Mouse (Mus musculus): ENCODE data around the gene Dlx1.

GRCm38 (mm10) chr2:71483717-71484066 lies 44.2 kb upstream of the Dlx1 start:
- TF ChIP-seq POLR2A (IDR thresholded peaks at IDR 0.05; ENCODE audit: insufficient read length, low read depth): no peak
- TF ChIP-seq MYOG (IDR thresholded peaks at IDR 0.05; ENCODE audit: control insufficient read depth in 1 of 3, insufficient read depth in 1 of 3, insufficient read length in 2 of 3, low read depth in 2 of 3): no peak
- TF ChIP-seq POLR2AphosphoS2 (IDR thresholded peaks at IDR 0.05; ENCODE audit: insufficient read length, low read depth): no peak
- no peak for TF ChIP-seq SRF (IDR thresholded peaks at IDR 0.05; ENCODE audit: control insufficient read depth, insufficient read length, low read depth)
- TF ChIP-seq TCF12 (IDR thresholded peaks at IDR 0.05; ENCODE audit: insufficient read depth, poor library complexity, severe bottlenecking): no peak
- no peak for TF ChIP-seq MAX (IDR thresholded peaks at IDR 0.05; ENCODE audit: low read depth)
- no peak for TF ChIP-seq USF1 (IDR thresholded peaks at IDR 0.05; ENCODE audit: low read depth)
- no peak for TF ChIP-seq MYOD1 (IDR thresholded peaks at IDR 0.05; ENCODE audit: control insufficient read depth in 1 of 3, insufficient read length in 2 of 3, low read depth in 2 of 3)
- TF ChIP-seq CEBPB (IDR thresholded peaks at IDR 0.05; ENCODE audit: insufficient read depth, poor library complexity, severe bottlenecking): no peak
- no peak for TF ChIP-seq E2F4 (IDR thresholded peaks at IDR 0.05; ENCODE audit: insufficient read depth)
- TF ChIP-seq TCF3 (IDR thresholded peaks at IDR 0.05; ENCODE audit: insufficient read length, low read depth): no peak
- TF ChIP-seq REST (IDR thresholded peaks at IDR 0.05; ENCODE audit: insufficient read depth, insufficient read length): no peak
